8 mouse cellular contexts compared by ENCODE assay signal in the genomic region with DNA sequence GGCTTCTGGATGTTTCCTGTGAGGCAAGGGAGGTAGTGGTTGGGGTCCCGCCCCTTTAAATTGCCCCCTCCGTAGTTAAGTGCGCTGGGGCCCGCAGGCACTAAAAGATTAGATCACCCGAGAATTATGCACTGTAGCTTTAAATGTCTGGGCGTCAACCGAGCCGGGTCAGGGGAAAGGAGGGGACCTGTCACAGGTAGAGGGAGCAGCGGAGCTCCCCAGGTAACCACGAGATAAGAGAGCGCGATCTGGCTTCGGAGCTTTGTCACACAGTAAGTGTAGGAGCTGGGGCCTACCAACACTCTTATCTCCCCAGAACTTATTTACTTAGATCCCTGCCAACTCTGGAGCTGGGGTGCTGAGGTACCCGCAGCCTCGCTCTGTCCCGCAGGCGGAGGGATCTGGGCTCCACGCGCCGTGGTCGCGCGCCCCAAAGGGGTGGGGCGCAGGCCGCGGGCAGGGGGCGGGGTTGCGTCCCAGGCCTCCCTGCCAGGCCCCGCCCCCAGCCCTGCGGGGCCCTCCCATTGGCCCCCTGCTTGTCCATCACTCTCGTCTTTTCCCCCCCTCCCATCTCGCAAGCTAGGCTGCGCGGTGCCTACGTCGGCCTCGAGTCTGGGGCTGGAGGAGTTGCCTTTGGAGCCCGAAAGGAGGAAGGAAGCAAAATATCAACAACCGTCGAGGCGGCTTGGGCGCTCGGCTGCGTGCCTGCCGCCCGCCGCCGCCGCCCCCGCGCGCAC. TPM values are rescaled to one million over a fixed set of nuclear protein-coding genes. Genes with fewer than 3 reads are reported as not detected.
DNase-seq lines count a peak whose midpoint lies in the region; ATAC-seq lines count a peak whose summit lies in the region.

TSS of gene Mef2d (plus strand) at position 586 of the 737 bp plus-strand sequence.

- peak within 1 kb of the TSS; percentile 98 for H3K9ac ChIP-seq in heart, embryonic 13.5 days
- H3K9ac ChIP-seq in liver, embryonic 12.5 days: peak within 1 kb of the TSS; percentile 88
- H3K9ac ChIP-seq in stomach, embryonic 15.5 days: peak within 1 kb of the TSS; percentile 92

- H3K4me2 ChIP-seq in heart, embryonic 13.5 days: peak within 1 kb of the TSS; percentile 95
- peak within 1 kb of the TSS; percentile 95 for H3K4me2 ChIP-seq in liver, embryonic 12.5 days
- peak within 1 kb of the TSS; percentile 81 for H3K4me2 ChIP-seq in stomach, embryonic 15.5 days

- no peaks in the 10 kb centered on the region for H3K27me3 ChIP-seq in heart, embryonic 13.5 days (replicated peaks)
- H3K27me3 ChIP-seq in liver, embryonic 12.5 days (replicated peaks): 0 out of 2 replicates have a peak, but pooled peaks cover 2% of the 10 kb centered on the region
- H3K27me3 ChIP-seq in stomach, embryonic 15.5 days (replicated peaks): no peaks in the 10 kb centered on the region

- peak; percentile 99 for DNase-seq in CD4-positive, CD25-positive, alpha-beta regulatory T cell, adult 2 months (ENCODE audit: low read depth, low spot score)
- DNase-seq in fat pad, adult 2 months (ENCODE audit: extremely low read depth, low read depth, low spot score): peak; percentile 54
- DNase-seq in kidney, postnatal 10 days: peak; percentile 98
- peak; percentile 94 to 97 for DNase-seq in natural killer cell, adult 2 months (ENCODE audit: low spot score in 2 of 2)

- H3K4me1 ChIP-seq in brown adipose tissue, adult 24 weeks (ENCODE audit: control insufficient read depth, insufficient read depth, insufficient read length, low read length): peaks cover 42% of the 10 kb centered on the region
- H3K4me1 ChIP-seq in heart, embryonic 13.5 days: peaks cover 73% of the 10 kb centered on the region
- H3K4me1 ChIP-seq in liver, embryonic 12.5 days: peaks cover 91% of the 10 kb centered on the region
- H3K4me1 ChIP-seq in stomach, embryonic 15.5 days: peaks cover 68% of the 10 kb centered on the region

- no peaks in the 10 kb centered on the region for H3K9me3 ChIP-seq in heart, embryonic 13.5 days
- H3K9me3 ChIP-seq in liver, embryonic 12.5 days (replicated peaks): no peaks in the 10 kb centered on the region
- no peaks in the 10 kb centered on the region for H3K9me3 ChIP-seq in stomach, embryonic 15.5 days

- ATAC-seq in heart, embryonic 13.5 days (ENCODE audit: extremely low read depth, insufficient number of reproducible peaks, low FRiP score, low TSS enrichment): peak; percentile 77
- ATAC-seq in liver, embryonic 12.5 days: peak; percentile 84
- peak; percentile 83 for ATAC-seq in stomach, embryonic 15.5 days (ENCODE audit: insufficient read depth, low FRiP score, low read depth)

- H3K27ac ChIP-seq in brown adipose tissue, adult 24 weeks (replicated peaks; ENCODE audit: low read depth, low read length): peak within 1 kb of the TSS; percentile 99
- H3K27ac ChIP-seq in heart, embryonic 13.5 days (replicated peaks): peak within 1 kb of the TSS; percentile 100
- peak within 1 kb of the TSS; percentile 98 for H3K27ac ChIP-seq in liver, embryonic 12.5 days
- H3K27ac ChIP-seq in stomach, embryonic 15.5 days: peak within 1 kb of the TSS; percentile 100

- WGBS in heart, embryonic 13.5 days: under 1% methylated on average over 50 of the region's 52 CpGs
- WGBS in liver, embryonic 12.5 days (ENCODE audit: insufficient replicate concordance): under 1% methylated on average over 34 of the region's 52 CpGs
- under 1% methylated on average over 50 of the region's 52 CpGs for WGBS in stomach, embryonic 15.5 days

- peak within 1 kb of the TSS; percentile 82 for H3K4me3 ChIP-seq in brown adipose tissue, adult 24 weeks (ENCODE audit: insufficient read depth, low read depth, low read length)
- H3K4me3 ChIP-seq in heart, embryonic 13.5 days: peak within 1 kb of the TSS; percentile 96
- H3K4me3 ChIP-seq in liver, embryonic 12.5 days: peak within 1 kb of the TSS; percentile 82
- peak within 1 kb of the TSS; percentile 94 for H3K4me3 ChIP-seq in stomach, embryonic 15.5 days (replicated peaks)

- peaks cover 4% of the 10 kb centered on the region; the same call in 1 of the 2 replicates for H3K36me3 ChIP-seq in heart, embryonic 13.5 days
- peaks cover 9% of the 10 kb centered on the region; the same call in 1 of the 2 replicates for H3K36me3 ChIP-seq in liver, embryonic 12.5 days
- no peaks in the 10 kb centered on the region for H3K36me3 ChIP-seq in stomach, embryonic 15.5 days

RNA-seq across cellular contexts. Expression of gene Mef2d, which starts in this region (rescaled TPM):
- 34.8 and 50.0 TPM in 2 replicates for polyA plus RNA-seq in brown adipose tissue, adult 24 weeks (2012; ENCODE audit: insufficient read depth, insufficient read length, missing spikeins)
- polyA plus RNA-seq in heart, embryonic 13.5 days (2015; fragmentation: Nextera tagmentation; extraction: Ambion mirVana): 35.5 and 37.1 TPM in 2 replicates
- 12.1 and 13.6 TPM in 2 replicates for polyA plus RNA-seq in liver, embryonic 12.5 days (2016; fragmentation: Nextera tagmentation; extraction: Ambion mirVana)
- 17.7 and 19.9 TPM in 2 replicates for polyA plus RNA-seq in stomach, embryonic 15.5 days (2015; fragmentation: Nextera tagmentation; extraction: Ambion mirVana)

Comparison
In these comparisons a context has a peak if more than half of its experiments do, and no peak if none do; other contexts are left out.
1. Peak in every context shown above with its lines: DNase-seq, ATAC-seq, H3K4me3 ChIP-seq and H3K27ac ChIP-seq.